Mouse (Mus musculus) limb, embryonic 13.5 days (tissue): ENCODE data around the gene Olfr78. TPM values are rescaled to one million over a fixed set of nuclear protein-coding genes. Genes with fewer than 3 reads are reported as not detected.

Experiments used
- ATAC-seq: fragments of 200-750 bp; cut with Nextera tagmentation; 2 replicates; pipeline ENCODE4 v1.8.0; 2017; ENCODE audit warnings: low read depth, moderate number of reproducible peaks, moderate TSS enrichment; ENCODE audit not compliant: low FRiP score
- H3K27ac ChIP-seq: fragments of 300-500 bp; sonication (generic); 2 replicates; pipeline ENCODE4 v1.5.1; 2015; ENCODE audit warnings: inconsistent platforms, mild to moderate bottlenecking, moderate library complexity
- H3K27me3 ChIP-seq: fragments of 300-500 bp; sonication (generic); 2 replicates; pipeline ENCODE4 v1.6.1; 2015; ENCODE audit warnings: mild to moderate bottlenecking, inconsistent platforms
- H3K36me3 ChIP-seq: fragments of 300-500 bp; sonication (generic); 2 replicates; pipeline ENCODE4 v1.6.1; 2015; ENCODE audit warnings: inconsistent platforms, mild to moderate bottlenecking, moderate library complexity
- H3K4me1 ChIP-seq: fragments of 300-500 bp; sonication (generic); 2 replicates; pipeline ENCODE4 v1.6.1; 2015; ENCODE audit warnings: inconsistent platforms
- H3K4me2 ChIP-seq: fragments of 300-500 bp; sonication (generic); replicated peaks from 2 replicates; pipeline ENCODE4 v1.6.1; 2015; ENCODE audit warnings: inconsistent platforms, mild to moderate bottlenecking, moderate library complexity
- H3K4me3 ChIP-seq: fragments of 300-500 bp; sonication (generic); 2 replicates; pipeline ENCODE4 v1.5.1; 2015; ENCODE audit warnings: moderate library complexity, mild to moderate bottlenecking, inconsistent platforms
- H3K9ac ChIP-seq: fragments of 300-500 bp; sonication (generic); 2 replicates; pipeline ENCODE4 v1.6.1; 2015; ENCODE audit warnings: mild to moderate bottlenecking, inconsistent platforms
- H3K9me3 ChIP-seq: fragments of 300-500 bp; sonication (generic); 2 replicates; pipeline ENCODE4 v1.6.1; 2016; ENCODE audit warnings: inconsistent platforms
- WGBS: fragments of 180-500 bp; shearing (Covaris S2); methylation state at CpG from one replicate; pipeline ENCODE4 v1.1.7; 2015; 5-methylcytosine and 5-hydroxymethylcytosine counted together
- polyA plus RNA-seq: library from polyadenylated mRNA; unstranded; fragments of >200 nt; fragmentation: Nextera tagmentation; extraction: Ambion mirVana; gene quantifications from 2 replicates; pipeline ENCODE4 v1.2.1, GENCODE M21; 2015

The Olfr78 gene
- not detected in 2 replicates for polyA plus RNA-seq

DNA sequence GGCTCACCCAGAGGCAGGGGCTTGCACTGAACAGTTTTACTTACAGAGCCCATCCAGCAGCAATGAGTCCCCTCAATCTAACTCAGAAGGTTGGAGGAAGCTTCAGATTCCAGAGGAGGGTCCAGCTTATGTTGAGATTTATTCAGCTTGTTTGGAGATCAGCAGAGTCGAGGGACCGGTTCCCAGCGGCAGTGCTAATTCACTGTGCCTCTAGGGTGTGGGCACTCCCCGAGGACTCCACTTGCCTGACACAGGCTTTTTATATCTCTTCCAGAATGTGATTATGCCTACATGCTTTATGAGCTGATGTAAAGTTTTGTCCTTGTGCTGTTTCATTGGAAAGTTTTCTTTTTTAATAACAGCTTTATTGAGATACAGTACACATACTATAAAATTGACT is at the start of gene Olfr78, which contains the start of gene Olfr560:
Gene Olfr78 (minus strand): TSS at position 206 of the 400 bp plus-strand sequence.
Gene Olfr560 (minus strand): TSS at position 101 of the 400 bp plus-strand sequence.
- no peak within 1 kb of the TSS for H3K4me3 ChIP-seq
- H3K4me2 ChIP-seq = no peak within 1 kb of the TSS
- H3K27me3 ChIP-seq = no peaks in the 10 kb centered on the region
- 67% methylated on average over 4 of the region's 4 CpGs for WGBS
- H3K9me3 ChIP-seq = no peaks in the 10 kb centered on the region
- H3K27ac ChIP-seq = no peak within 1 kb of the TSS
- no peak for ATAC-seq
- H3K9ac ChIP-seq = no peak within 1 kb of the TSS
- no peaks in the 10 kb centered on the region for H3K4me1 ChIP-seq
- no peaks in the 10 kb centered on the region for H3K36me3 ChIP-seq

- H3K9ac ChIP-seq = no peak within 1 kb of the TSS
- H3K36me3 ChIP-seq = no peaks in the 10 kb centered on the region
- no peak for ATAC-seq
- no peak within 1 kb of the TSS for H3K27ac ChIP-seq
- H3K4me3 ChIP-seq = no peak within 1 kb of the TSS
- no peaks in the 10 kb centered on the region for H3K4me1 ChIP-seq
- no peaks in the 10 kb centered on the region for H3K27me3 ChIP-seq
- no peaks in the 10 kb centered on the region for H3K9me3 ChIP-seq
- no peak within 1 kb of the TSS for H3K4me2 ChIP-seq
These were observed 43.9 kb upstream of the Olfr78 start, which contains the start of gene Olfr564 for GRCm38 (mm10) chr7:102803180-102803579. Gene Olfr564, plus strand, starts transcription at chr7:102803480.

GRCm38 (mm10) chr7:102770921-102771320 is 11.7 kb upstream of the Olfr78 start, which contains the start of gene Olfr561:
Gene Olfr561, plus strand, starts transcription at chr7:102771221.
- no peaks in the 10 kb centered on the region for H3K27me3 ChIP-seq
- H3K4me1 ChIP-seq = no peaks in the 10 kb centered on the region
- H3K27ac ChIP-seq = no peak within 1 kb of the TSS
- 75% methylated on average over 2 of the region's 2 CpGs for WGBS
- no peaks in the 10 kb centered on the region for H3K9me3 ChIP-seq
- no peak for ATAC-seq
- H3K9ac ChIP-seq = no peak within 1 kb of the TSS
- H3K4me3 ChIP-seq = no peak within 1 kb of the TSS
- H3K4me2 ChIP-seq = no peak within 1 kb of the TSS
- H3K36me3 ChIP-seq = no peaks in the 10 kb centered on the region

DNA sequence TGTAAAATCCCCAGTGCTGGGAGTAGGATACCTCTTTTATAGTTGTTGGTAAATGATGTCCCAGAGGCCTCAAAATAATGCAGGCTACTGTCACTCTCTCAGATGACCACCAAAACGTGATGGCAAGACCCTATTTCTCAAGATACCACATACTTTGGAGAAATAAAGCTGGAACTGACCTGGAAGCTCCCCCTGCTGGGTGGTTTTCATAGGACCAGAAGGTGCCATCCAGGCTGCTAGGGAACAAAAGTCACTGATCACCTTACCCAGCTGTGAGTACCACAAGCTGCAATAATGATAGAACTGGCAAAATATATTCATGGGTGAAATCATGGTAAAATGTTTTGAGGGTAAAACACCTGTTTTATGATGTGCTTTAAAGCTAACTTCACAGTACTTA is 7.2 kb downstream of the Olfr78 start:
- H3K4me2 ChIP-seq = no peak overlapping the region
- no peaks in the 10 kb centered on the region for H3K36me3 ChIP-seq
- no peak for ATAC-seq
- no peak overlapping the region for H3K27ac ChIP-seq
- no peaks in the 10 kb centered on the region for H3K9me3 ChIP-seq
- no peak overlapping the region for H3K4me3 ChIP-seq
- no peak overlapping the region for H3K9ac ChIP-seq
- no peaks in the 10 kb centered on the region for H3K27me3 ChIP-seq
- no peaks in the 10 kb centered on the region for H3K4me1 ChIP-seq
- 11% methylated on average over 1 of the region's 1 CpGs for WGBS

DNA sequence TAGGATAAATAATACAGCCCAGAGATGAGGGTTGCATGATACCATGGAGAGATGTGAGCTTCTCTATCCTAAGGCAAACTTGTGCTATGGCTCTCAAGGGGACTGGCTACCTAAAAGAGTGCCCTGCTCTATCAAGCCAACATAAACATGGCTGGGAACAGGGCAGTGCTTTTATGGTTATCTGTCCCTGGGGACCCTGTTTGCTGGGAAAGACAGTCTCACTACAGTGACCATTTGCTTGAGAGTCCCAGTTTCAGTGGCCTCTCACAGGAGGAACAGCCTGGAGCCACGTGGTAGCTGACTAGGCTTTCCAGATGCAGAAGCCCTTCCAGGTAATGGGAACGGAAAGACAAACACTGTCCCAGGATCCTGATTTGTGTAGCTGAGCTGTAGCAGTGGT is 21.6 kb downstream of the Olfr78 start:
- H3K36me3 ChIP-seq = no peaks in the 10 kb centered on the region
- no peak overlapping the region for H3K27ac ChIP-seq
- H3K4me1 ChIP-seq = no peaks in the 10 kb centered on the region
- no peaks in the 10 kb centered on the region for H3K27me3 ChIP-seq
- no peaks in the 10 kb centered on the region for H3K9me3 ChIP-seq
- H3K4me2 ChIP-seq = no peak overlapping the region
- no peak overlapping the region for H3K9ac ChIP-seq
- no peak overlapping the region for H3K4me3 ChIP-seq
- WGBS = 27% methylated on average over 2 of the region's 2 CpGs
- ATAC-seq = no peak

DNA sequence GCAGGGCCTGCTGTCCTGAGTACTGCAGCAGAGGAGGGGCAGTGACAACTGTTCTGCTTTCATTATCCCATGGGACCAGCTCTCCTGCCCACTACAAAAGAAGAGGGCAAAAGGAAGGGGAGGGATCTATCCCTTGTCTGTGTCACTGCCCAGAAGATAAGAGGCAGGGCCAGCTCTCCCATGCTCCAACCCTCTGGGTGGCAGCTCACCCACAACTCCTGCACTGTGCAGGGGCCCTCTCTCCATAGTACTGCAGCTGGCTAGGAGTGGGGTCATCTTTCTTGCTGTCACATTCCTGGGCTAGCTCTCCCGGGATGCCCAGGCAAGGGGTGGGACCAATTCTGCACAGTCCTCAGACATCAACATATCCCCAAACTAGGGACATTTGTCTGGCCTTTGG is 25.5 kb downstream of the Olfr78 start:
- H3K27me3 ChIP-seq = no peaks in the 10 kb centered on the region
- no peak overlapping the region for H3K4me3 ChIP-seq
- no peak overlapping the region for H3K9ac ChIP-seq
- 36% methylated on average over 1 of the region's 1 CpGs for WGBS
- 0 out of 2 replicates have a peak, but pooled peaks have one; percentile 36 for ATAC-seq
- no peak overlapping the region for H3K4me2 ChIP-seq
- no peak overlapping the region for H3K27ac ChIP-seq
- H3K9me3 ChIP-seq = no peaks in the 10 kb centered on the region
- H3K4me1 ChIP-seq = no peaks in the 10 kb centered on the region
- H3K36me3 ChIP-seq = no peaks in the 10 kb centered on the region

- no peaks in the 10 kb centered on the region for H3K27me3 ChIP-seq
- H3K4me1 ChIP-seq = no peaks in the 10 kb centered on the region
- H3K4me2 ChIP-seq = no peak within 1 kb of the TSS
- H3K9ac ChIP-seq = no peak within 1 kb of the TSS
- no peaks in the 10 kb centered on the region for H3K36me3 ChIP-seq
- H3K4me3 ChIP-seq = no peak within 1 kb of the TSS
- no peak for ATAC-seq
- H3K9me3 ChIP-seq = no peaks in the 10 kb centered on the region
- H3K27ac ChIP-seq = no peak within 1 kb of the TSS
These were observed 31.9 kb downstream of the Olfr78 start, which contains the start of gene Olfr559 for GRCm38 (mm10) chr7:102727391-102727790. Gene Olfr559, minus strand, starts transcription at chr7:102727491.

- H3K27ac ChIP-seq = no peak within 1 kb of the TSS
- 39% methylated on average over 1 of the region's 1 CpGs for WGBS
- H3K9me3 ChIP-seq = no peaks in the 10 kb centered on the region
- no peaks in the 10 kb centered on the region for H3K27me3 ChIP-seq
- ATAC-seq = no peak
- H3K4me1 ChIP-seq = no peaks in the 10 kb centered on the region
- no peak within 1 kb of the TSS for H3K4me3 ChIP-seq
- H3K36me3 ChIP-seq = no peaks in the 10 kb centered on the region
- no peak within 1 kb of the TSS for H3K4me2 ChIP-seq
- H3K9ac ChIP-seq = no peak within 1 kb of the TSS
These were observed 40.3 kb downstream of the Olfr78 start, which contains the start of gene Olfr33 for GRCm38 (mm10) chr7:102718970-102719369. Gene Olfr33, minus strand, starts transcription at chr7:102719070.

DNA sequence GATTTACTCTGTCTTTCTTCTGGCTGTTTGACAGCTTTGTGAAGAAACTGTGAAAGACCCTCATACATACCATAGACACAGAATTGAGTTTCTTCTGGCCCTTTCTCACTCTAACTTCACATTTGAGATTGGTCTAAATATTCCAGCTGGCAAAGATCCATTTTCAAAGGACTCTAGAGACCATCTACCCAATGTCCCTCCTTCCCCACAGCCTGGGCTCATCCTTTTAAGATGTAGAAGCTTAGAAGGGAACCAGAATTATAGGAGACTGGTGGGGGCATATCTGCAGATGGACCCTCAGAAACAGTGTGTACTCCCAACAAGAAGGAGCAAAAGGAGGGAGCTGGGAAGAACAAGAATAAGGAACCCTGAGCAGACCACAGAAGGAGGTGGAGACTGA is 57.4 kb downstream of the Olfr78 start, which contains the start of gene Olfr558:
Gene Olfr558 (plus strand): TSS at position 301 of the 400 bp plus-strand sequence.
- no peak for ATAC-seq
- Histone ChIP-seq H3K9ac (no peak within 1 kb of the TSS), H3K9me3 (no peaks in the 10 kb centered on the region), H3K27me3 (no peaks in the 10 kb centered on the region), H3K27ac (no peak within 1 kb of the TSS), H3K4me3 (no peak within 1 kb of the TSS), H3K4me2 (no peak within 1 kb of the TSS), H3K4me1 (no peaks in the 10 kb centered on the region), H3K36me3 (no peaks in the 10 kb centered on the region)

DNA sequence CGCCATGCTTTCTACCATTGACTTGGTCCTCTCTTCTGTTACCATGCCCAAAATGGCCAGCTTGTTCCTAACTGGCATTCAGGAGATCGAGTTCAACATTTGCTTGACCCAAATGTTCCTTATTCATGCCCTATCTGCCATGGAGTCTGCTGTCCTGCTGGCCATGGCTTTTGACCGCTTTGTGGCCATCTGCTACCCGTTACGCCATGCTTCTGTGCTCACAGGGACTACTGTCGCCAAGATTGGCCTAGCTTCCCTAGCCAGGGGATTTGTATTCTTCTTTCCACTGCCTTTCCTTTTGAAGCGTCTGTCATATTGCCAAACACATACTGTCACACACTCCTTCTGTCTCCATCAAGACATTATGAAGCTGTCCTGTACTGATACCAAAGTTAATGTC is 60.8 kb downstream of the Olfr78 start:
- no peaks in the 10 kb centered on the region for H3K36me3 ChIP-seq
- WGBS = 86% methylated on average over 7 of the region's 7 CpGs
- no peak for ATAC-seq

GRCm38 (mm10) chr7:102695358-102696125 is 63.7 kb downstream of the Olfr78 start, which contains the start of gene Olfr557:
Gene Olfr557, plus strand, starts transcription at chr7:102695910.
- no peak within 1 kb of the TSS for H3K9ac ChIP-seq
- H3K4me3 ChIP-seq = no peak within 1 kb of the TSS
- H3K27ac ChIP-seq = no peak within 1 kb of the TSS
- WGBS = 80% methylated on average over 5 of the region's 5 CpGs
- H3K9me3 ChIP-seq = no peaks in the 10 kb centered on the region
- ATAC-seq = no peak
- no peak within 1 kb of the TSS for H3K4me2 ChIP-seq
- H3K4me1 ChIP-seq = no peaks in the 10 kb centered on the region
- H3K27me3 ChIP-seq = no peaks in the 10 kb centered on the region
- H3K36me3 ChIP-seq = no peaks in the 10 kb centered on the region

More for the DNA sequence above, 60.8 kb downstream of the Olfr78 start:
- no peak overlapping the region for H3K9ac ChIP-seq
- no peaks in the 10 kb centered on the region for H3K4me1 ChIP-seq
- no peak overlapping the region for H3K27ac ChIP-seq
- H3K4me2 ChIP-seq = no peak overlapping the region
- no peaks in the 10 kb centered on the region for H3K9me3 ChIP-seq
- no peaks in the 10 kb centered on the region for H3K27me3 ChIP-seq
- no peak overlapping the region for H3K4me3 ChIP-seq
